Mouse (Mus musculus) Patski (cell line): ENCODE results near the gene Slc43a1. TPM values are rescaled to one million over a fixed set of nuclear protein-coding genes. Genes with fewer than 3 reads are reported as not detected.
"Not testable (repeated sequence)": the region's sequence is repeated elsewhere in the genome, so short reads cannot be mapped to it uniquely, and the experiment has no call there.

Experiments
- ATAC-seq: fragments of 100-300 bp; one replicate; pipeline ENCODE4 v1.8.0; 2021
- CTCF ChIA-PET: fragments of 350-600 bp; sonication (Branson Sonifier 250); formaldehyde crosslinking; loops from one replicate; lab custom pipeline; 2022; ENCODE audit warnings: inconsistent platforms; lab: Charles Lee
- POLR2A ChIA-PET: fragments of 350-600 bp; sonication (Branson Sonifier 250); formaldehyde crosslinking; loops from one replicate; lab custom pipeline; 2022; ENCODE audit warnings: antibody characterized with exemption, inconsistent platforms; lab: Charles Lee
- DNase-seq: peaks from one replicate; pipeline ENCODE4 v3.0.0-alpha.2; 2011; ENCODE audit warnings: low read depth, low spot score
- H3K27me3 ChIP-seq: fragments of 371-371 bp; one replicate; pipeline ENCODE4 v1.5.1; 2021
- CTCF ChIP-seq: fragments of 100-300 bp; IDR thresholded peaks from one replicate; pipeline ENCODE4 v1.5.1; 2021
- in situ Hi-C: fragments of 300-500 bp; cut with MboI; formaldehyde crosslinking; loops from 3 replicates; pipeline ENCODE4 v1.11.1; 2018; ENCODE audit warnings: low pct_unique_long_range_greater_than_20kb, mixed read lengths
- polyA plus RNA-seq: library from polyadenylated mRNA; unstranded; gene quantifications from one replicate; pipeline ENCODE4 v1.2.3, GENCODE M21; 2021

The Slc43a1 gene
- 0.22 TPM for polyA plus RNA-seq

- no peak for TF ChIP-seq CTCF
- in situ Hi-C loops, result no loop called here
- peaks cover 13% of the 10 kb centered on the region for H3K27me3 ChIP-seq
- DNase-seq, result no peak
- ATAC-seq, result no peak
- ChIA-PET POLR2A (no interaction called here), CTCF (interaction anchor here (1.4 to 1.9 kb wide), 2 partner anchors 18 to 26 kb away, joined by 3 to 9 read pairs; no protein-coding TSS in a partner anchor)
These were observed at the start of gene Slc43a1 for GRCm38 (mm10) chr2:84838593-84838949. Gene Slc43a1 (plus strand): TSS chr2:84838850.

GRCm38 (mm10) chr2:84790418-84790817 lies 48.2 kb upstream of the Slc43a1 start:
- ATAC-seq (no peak), DNase-seq (no peak)
- ChIA-PET POLR2A (interaction anchor here (1.1 kb wide), 1 partner anchor 11 kb away, joined by 3 read pairs; no protein-coding TSS in a partner anchor), CTCF (no interaction called here)
- no peak for TF ChIP-seq CTCF
- in situ Hi-C loops, result no loop called here
- peaks cover 5% of the 10 kb centered on the region for H3K27me3 ChIP-seq

DNA sequence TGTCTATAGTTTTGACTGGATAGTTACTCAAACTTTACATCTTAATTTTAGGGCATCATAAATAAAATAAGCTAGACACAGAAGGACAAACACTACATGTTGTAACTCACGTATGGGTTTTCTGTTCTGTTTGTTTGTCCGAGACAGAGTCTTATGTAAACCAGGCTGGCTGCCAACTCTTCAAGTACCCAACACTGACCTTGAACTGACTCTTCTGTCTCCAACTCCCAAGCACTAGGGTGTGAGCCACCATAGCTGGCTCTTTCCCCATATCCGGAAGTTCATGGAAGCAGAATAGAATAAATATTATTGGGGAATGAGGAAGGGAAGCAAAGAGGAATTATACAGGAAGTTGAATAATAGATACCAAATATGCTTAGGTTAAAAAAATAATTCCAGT lies 46.1 kb upstream of the Slc43a1 start:
- ChIA-PET POLR2A (no interaction called here), CTCF (no interaction called here)
- in situ Hi-C loops, result no loop called here
- peaks cover 4% of the 10 kb centered on the region for H3K27me3 ChIP-seq
- TF ChIP-seq CTCF, result no peak
- ATAC-seq (no peak), DNase-seq (no peak)

DNA sequence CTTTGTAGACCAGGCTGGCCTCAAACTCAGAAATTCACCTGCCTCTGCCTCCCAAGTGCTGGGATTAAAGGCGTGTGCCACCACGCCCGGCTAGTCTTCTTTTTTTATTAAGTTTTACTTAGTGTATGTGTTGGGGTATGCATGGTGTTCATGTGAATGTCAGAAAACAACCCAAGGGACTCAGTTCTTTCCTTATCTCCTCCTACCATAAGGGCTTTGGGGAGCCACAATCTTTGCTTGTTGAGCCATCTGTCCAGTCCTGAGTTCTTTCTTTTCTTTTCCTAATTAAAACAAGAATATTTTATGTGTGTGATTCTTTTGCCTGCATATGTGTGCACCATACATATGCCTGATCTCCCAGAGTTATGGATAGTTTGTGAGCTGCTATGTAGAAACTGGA lies 45.5 kb upstream of the Slc43a1 start:
- ChIA-PET CTCF (no interaction called here), POLR2A (no interaction called here)
- in situ Hi-C loops, result no loop called here
- no peak for TF ChIP-seq CTCF
- peaks cover 4% of the 10 kb centered on the region for H3K27me3 ChIP-seq
- no peak for ATAC-seq
- DNase-seq, result no peak

GRCm38 (mm10) chr2:84793871-84794270 lies 44.8 kb upstream of the Slc43a1 start:
- ChIA-PET POLR2A (no interaction called here), CTCF (no interaction called here)
- H3K27me3 ChIP-seq, result no peaks in the 10 kb centered on the region
- no peak for ATAC-seq
- no peak for TF ChIP-seq CTCF
- DNase-seq, result no peak
- in situ Hi-C loops, result no loop called here

DNA sequence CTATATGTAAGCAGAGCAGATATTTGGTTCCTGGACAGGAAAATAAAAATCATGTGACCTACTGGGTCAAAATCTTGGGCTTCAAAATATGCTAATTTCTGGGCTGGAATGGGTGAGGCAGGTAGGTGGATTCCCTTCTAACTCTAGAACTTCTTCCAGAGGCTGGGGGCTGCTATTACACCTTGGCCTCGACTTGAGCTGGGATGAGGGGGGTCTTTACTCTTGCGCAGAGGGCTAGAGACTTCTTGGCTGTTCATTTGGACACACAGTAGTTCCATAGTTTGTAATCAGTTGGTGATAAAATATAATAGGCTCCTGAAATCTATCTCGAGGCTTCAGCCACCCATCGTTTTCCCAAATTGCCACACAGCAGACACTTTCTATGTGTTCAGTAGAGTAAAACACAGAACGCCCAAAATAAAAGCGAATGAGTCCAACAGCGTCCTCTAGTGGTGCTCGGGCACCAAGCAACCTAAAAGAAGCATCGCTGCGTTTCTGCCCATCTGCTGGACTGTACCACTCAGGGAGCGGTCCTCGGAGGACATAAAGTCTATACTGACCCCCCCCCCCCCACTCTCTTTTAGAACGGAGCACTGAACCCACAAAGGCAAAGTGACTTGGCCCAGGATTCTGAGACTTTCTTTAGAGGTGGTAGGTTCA lies 40.7 kb upstream of the Slc43a1 start:
- in situ Hi-C loops, result no loop called here
- ATAC-seq (peak; percentile 73), DNase-seq (no peak)
- ChIA-PET CTCF (interaction anchor here (0.7 to 3.1 kb wide), 11 partner anchors 9 to 57 kb away, joined by 3 to 21 read pairs (median 3); no protein-coding TSS in a partner anchor), POLR2A (no interaction called here)
- H3K27me3 ChIP-seq, result no peaks in the 10 kb centered on the region
- peak; percentile 92 for TF ChIP-seq CTCF

DNA sequence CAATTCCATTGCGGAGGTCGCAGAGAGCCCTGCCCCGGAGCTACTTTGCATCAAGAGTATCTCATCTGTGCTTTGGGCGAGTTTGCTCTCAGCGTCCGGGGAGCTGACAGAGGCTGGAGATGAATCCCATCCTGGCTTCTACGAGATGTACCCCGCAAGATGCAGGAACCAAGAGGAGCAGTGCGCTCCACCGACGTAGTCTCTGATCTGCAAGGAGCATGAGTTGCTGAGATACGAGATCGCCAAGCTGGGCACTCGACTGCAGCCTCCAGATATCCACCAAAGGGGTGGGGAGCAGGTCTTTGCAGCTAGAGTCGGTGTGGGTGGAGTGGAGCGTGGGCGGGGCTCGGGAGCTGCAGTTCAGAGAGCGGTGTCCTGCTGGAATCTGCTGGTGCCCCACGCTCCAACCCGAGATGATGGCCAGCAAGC lies 40.1 kb upstream of the Slc43a1 start, which contains the start of gene Ube2l6:
Ube2l6 (plus strand) TSS at position 336 of the 429 bp plus-strand sequence.
- no peaks in the 10 kb centered on the region for H3K27me3 ChIP-seq
- CTCF ChIA-PET, result interaction anchor here (0.7 to 3.1 kb wide), 11 partner anchors 9 to 58 kb away, joined by 3 to 21 read pairs (median 4); no protein-coding TSS in a partner anchor
- no peak for DNase-seq
- no peak for TF ChIP-seq CTCF
- peak; percentile 56 for ATAC-seq
- POLR2A ChIA-PET, result interaction anchor here (0.6 kb wide), 1 partner anchor 94 kb away, joined by 3 read pairs; no protein-coding TSS in a partner anchor
- in situ Hi-C loops, result no loop called here

DNA sequence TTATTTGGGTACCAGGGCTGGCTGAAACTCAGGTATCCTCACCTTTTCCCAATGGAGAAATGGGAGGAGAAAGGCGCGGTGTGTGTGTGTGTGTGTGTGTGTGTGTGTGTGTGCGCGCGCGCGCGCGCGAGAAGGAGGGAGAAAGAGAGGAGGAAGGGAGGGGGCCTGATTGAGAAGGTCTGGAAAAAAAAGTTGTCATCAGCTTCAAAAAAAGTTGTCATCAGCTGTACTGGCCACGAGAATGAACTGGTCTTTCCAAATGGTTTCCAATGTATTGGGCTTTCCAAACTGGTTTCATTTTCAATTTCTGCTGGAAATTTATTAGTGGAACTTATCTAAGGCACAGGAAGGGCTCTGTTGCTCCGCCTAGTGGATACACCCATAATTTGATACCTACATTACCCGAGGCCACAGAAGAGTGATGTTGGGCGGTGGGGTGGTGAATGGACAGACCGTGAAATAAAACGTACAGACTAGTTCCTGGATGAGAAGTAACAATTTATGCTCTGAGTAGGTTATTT lies 39.5 kb upstream of the Slc43a1 start:
- TF ChIP-seq CTCF, result peak; percentile 78
- in situ Hi-C loops, result no loop called here
- POLR2A ChIA-PET, result interaction anchor here (0.6 kb wide), 1 partner anchor 95 kb away, joined by 3 read pairs; no protein-coding TSS in a partner anchor
- DNase-seq, result no peak
- H3K27me3 ChIP-seq, result no peaks in the 10 kb centered on the region
- ATAC-seq, result peak; percentile 72
- CTCF ChIA-PET, result interaction anchor here (0.7 to 3.1 kb wide), 8 partner anchors 11 to 58 kb away, joined by 3 to 21 read pairs (median 5); no protein-coding TSS in a partner anchor

GRCm38 (mm10) chr2:84800304-84800703 lies 38.3 kb upstream of the Slc43a1 start:
- ATAC-seq (no peak), DNase-seq (no peak)
- ChIA-PET CTCF (interaction anchor here (0.7 to 3.1 kb wide), 2 partner anchors 16 to 59 kb away, joined by 3 to 21 read pairs; no protein-coding TSS in a partner anchor), POLR2A (no interaction called here)
- TF ChIP-seq CTCF, result no peak
- no peaks in the 10 kb centered on the region for H3K27me3 ChIP-seq
- in situ Hi-C loops, result loop anchor here (10.0 kb wide), 1 partner anchor 316 kb away; no protein-coding TSS in a partner anchor

DNA sequence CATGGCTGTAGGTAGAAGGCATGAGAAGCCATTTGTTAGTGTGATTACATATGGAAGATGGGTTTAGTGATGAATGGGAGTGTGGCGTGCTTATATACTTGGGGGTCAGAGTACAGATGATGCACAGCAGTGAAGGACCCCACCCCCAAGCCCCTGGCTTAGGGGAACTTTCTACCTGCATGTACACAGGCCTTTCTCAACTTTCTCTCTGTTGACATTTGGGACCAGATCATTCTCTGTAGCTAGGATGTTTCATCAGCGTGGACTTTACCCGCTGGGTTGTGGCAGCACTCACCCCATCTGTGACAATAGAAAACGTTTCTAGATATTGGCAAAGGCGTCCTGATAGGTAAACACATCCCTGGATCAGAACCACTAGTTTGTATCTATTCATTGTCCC lies 37.4 kb upstream of the Slc43a1 start:
- in situ Hi-C loops, result loop anchor here (10.0 kb wide), 1 partner anchor 316 kb away; no protein-coding TSS in a partner anchor
- CTCF ChIA-PET, H3K27me3 ChIP-seq, DNase-seq, ATAC-seq, POLR2A ChIA-PET: not testable (repeated sequence)
